Mouse (Mus musculus) CH12.LX (cell line): ENCODE data around the gene Kmo. TPM values are rescaled to one million over a fixed set of nuclear protein-coding genes. Genes with fewer than 3 reads are reported as not detected.

Experiments
- DNase-seq: peaks from one replicate; pipeline ENCODE4 v3.0.0-alpha.2; 2013; ENCODE audit errors: extremely low read depth
- H3K27ac ChIP-seq: 2 replicates; pipeline ENCODE4 v1.5.1; 2012; ENCODE audit warnings: low read depth, mild to moderate bottlenecking, control low read depth, moderate library complexity; ENCODE audit not compliant: insufficient read depth
- H3K27me3 ChIP-seq: replicated peaks from 2 replicates; pipeline ENCODE3; 2012; ENCODE audit warnings: inconsistent platforms
- H3K36me3 ChIP-seq, 2 experiments: replicated peaks in 1 of 2; 2 replicates each; pipeline versions ENCODE3 to v1.6.1; 2012; ENCODE audit warnings: inconsistent platforms in 1 of 2, low read length in 1 of 2, mild to moderate bottlenecking in 1 of 2, mixed read lengths in 1 of 2, moderate library complexity in 1 of 2; ENCODE audit not compliant: control insufficient read depth in 1 of 2, insufficient read depth in 1 of 2
- H3K4me1 ChIP-seq, 2 experiments: 2 replicates each; pipeline ENCODE4 v1.6.1; 2012; ENCODE audit warnings: inconsistent platforms in 1 of 2, moderate library complexity in 1 of 2; ENCODE audit not compliant: insufficient read depth in 2 of 2, control insufficient read depth in 1 of 2
- H3K4me2 ChIP-seq: 2 replicates; pipeline ENCODE4 v1.6.1; 2012; ENCODE audit warnings: low read depth, mild to moderate bottlenecking, control low read depth; ENCODE audit not compliant: poor library complexity, insufficient read depth, severe bottlenecking
- H3K4me3 ChIP-seq, 3 experiments: fragments of 150-350 bp in 1 of 3; sonication (generic) in 1 of 3; replicated peaks in 1 of 3; 2 replicates each; pipeline versions ENCODE3 to v1.5.1; 2011 to 2012; ENCODE audit warnings: low read depth in 2 of 3, low read length in 2 of 3, mild to moderate bottlenecking in 2 of 3, moderate library complexity in 2 of 3, control low read depth in 1 of 3, improper control_type of control experiment in 1 of 3, inconsistent platforms in 1 of 3, mixed read lengths in 1 of 3; ENCODE audit not compliant: poor library complexity in 1 of 3
- H3K79me2 ChIP-seq: replicated peaks from 2 replicates; pipeline ENCODE4 v1.6.1; 2012; ENCODE audit warnings: mild to moderate bottlenecking, moderate library complexity; ENCODE audit not compliant: control insufficient read depth, poor library complexity, insufficient read depth, severe bottlenecking; ENCODE audit errors: extremely low read depth
- H3K9ac ChIP-seq: 2 replicates; pipeline ENCODE4 v1.6.1; 2012; ENCODE audit warnings: low read depth, mild to moderate bottlenecking, control low read depth, moderate library complexity; ENCODE audit not compliant: insufficient read depth
- H3K9me3 ChIP-seq: replicated peaks from 2 replicates; pipeline ENCODE3; 2012; ENCODE audit warnings: low read length, inconsistent platforms, mixed read lengths
- BHLHE40 ChIP-seq: IDR thresholded peaks from 2 replicates; pipeline ENCODE4 v1.6.1; 2011; ENCODE audit warnings: mild to moderate bottlenecking, low read depth, low read length, improper control_type of control experiment
- CHD1 ChIP-seq: IDR thresholded peaks from 2 replicates; pipeline ENCODE4 v1.6.1; 2012; ENCODE audit warnings: low read depth, low read length, improper control_type of control experiment, inconsistent platforms
- CHD2 ChIP-seq: IDR thresholded peaks from 2 replicates; pipeline ENCODE4 v1.6.1; 2011; ENCODE audit warnings: low read length, improper control_type of control experiment
- ELF1 ChIP-seq: IDR thresholded peaks from 2 replicates; pipeline ENCODE4 v1.6.1; 2014; ENCODE audit warnings: low read depth, mild to moderate bottlenecking, inconsistent platforms, low read length, improper control_type of control experiment
- ETS1 ChIP-seq: conservative IDR thresholded peaks from 2 replicates; pipeline ENCODE4 v1.6.1; 2012; ENCODE audit warnings: low read depth, mild to moderate bottlenecking, inconsistent platforms, low read length, improper control_type of control experiment, moderate library complexity
- IRF4 ChIP-seq: IDR thresholded peaks from 2 replicates; pipeline ENCODE4 v1.6.1; 2014; ENCODE audit warnings: low read depth, mild to moderate bottlenecking, inconsistent platforms, low read length, improper control_type of control experiment
- JUND ChIP-seq: conservative IDR thresholded peaks from 2 replicates; pipeline ENCODE4 v1.6.1; 2011; ENCODE audit warnings: low read depth, low read length, improper control_type of control experiment
- KAT2A ChIP-seq: IDR thresholded peaks from 2 replicates; pipeline ENCODE4 v1.6.1; 2012; ENCODE audit warnings: low read length, improper control_type of control experiment, inconsistent platforms; ENCODE audit not compliant: insufficient replicate concordance
- MAZ ChIP-seq: IDR thresholded peaks from 2 replicates; pipeline ENCODE4 v1.6.1; 2012; ENCODE audit warnings: low read depth, mild to moderate bottlenecking, inconsistent platforms, low read length, improper control_type of control experiment, moderate library complexity
- MEF2A ChIP-seq: IDR thresholded peaks from 2 replicates; pipeline ENCODE4 v1.6.1; 2014; ENCODE audit warnings: low read depth, mild to moderate bottlenecking, inconsistent platforms, low read length, improper control_type of control experiment, borderline replicate concordance
- POLR2A ChIP-seq: IDR thresholded peaks from 2 replicates; pipeline ENCODE4 v1.6.1; 2011; ENCODE audit warnings: low read depth, mild to moderate bottlenecking, improper control_type of control experiment, low read length
- RAD21 ChIP-seq: IDR thresholded peaks from 2 replicates; pipeline ENCODE4 v1.6.1; 2011; ENCODE audit warnings: low read depth, mild to moderate bottlenecking, low read length, improper control_type of control experiment, moderate library complexity
- UBTF ChIP-seq: IDR thresholded peaks from 2 replicates; pipeline ENCODE4 v1.6.1; 2012; ENCODE audit warnings: low read depth, mild to moderate bottlenecking, inconsistent platforms, low read length, improper control_type of control experiment, moderate library complexity
- USF1 ChIP-seq: IDR thresholded peaks from 2 replicates; pipeline ENCODE4 v1.6.1; 2014; ENCODE audit warnings: low read depth, mild to moderate bottlenecking, inconsistent platforms, low read length, improper control_type of control experiment
- dilution Hi-C: fragments of 300-500 bp; cut with MboI; formaldehyde crosslinking; loops from 2 replicates; pipeline ENCODE4 v1.14.3; 2020; ENCODE audit warnings: low sequenced_read_pairs; ENCODE audit not compliant: extremely low pct_unique_long_range_greater_than_20kb, extremely low pct_ligation_motif_present
- in situ Hi-C: fragments of 300-500 bp; cut with MboI; formaldehyde crosslinking; loops from 3 replicates; pipeline ENCODE4 v1.14.3; 2019; ENCODE audit warnings: low sequenced_read_pairs, low pct_ligation_motif_present, low pct_unique_long_range_greater_than_20kb, mixed read lengths
- polyA plus RNA-seq: library from polyadenylated mRNA; unstranded; fragments of >175 nt; gene quantifications from 2 replicates; pipeline ENCODE4 v1.2.1, GENCODE M21; 2012; ENCODE audit warnings: low read depth; ENCODE audit not compliant: insufficient read length
- total RNA-seq, 2 experiments: library from RNA; depleted of rRNA; stranded (reverse); fragments of 300-350 nt in 1 of 2; fragments of >200 nt in 1 of 2; gene quantifications; 2 replicates each; pipeline ENCODE4 v1.2.3; 2012 to 2014

Kmo gene
- total and polyA plus RNA-seq, 3 experiments = 9.7 to 49.2 (median 42.5) TPM

- Histone ChIP-seq H3K79me2 (no peaks in the 10 kb centered on the region), H3K27me3 (no peaks in the 10 kb centered on the region), H3K4me2 (peak overlapping the region; percentile 65), H3K36me3 (no peaks in the 10 kb centered on the region), H3K9me3 (no peaks in the 10 kb centered on the region), H3K4me1 (peaks cover 5 to 27% of the 10 kb centered on the region in 2 experiments; a peak in 3 of 4 replicates), H3K27ac (no peak overlapping the region), H3K9ac (peak overlapping the region; percentile 13; the same call in 1 of the 2 replicates), H3K4me3 (peak overlapping the region in 2 of 3 experiments; percentile 48 to 55)
- TF ChIP-seq BHLHE40 (peak; percentile 51), ETS1 (0 out of 2 replicates have a peak, but pooled peaks have one; percentile 11), CHD2 (no peak), POLR2A (no peak), MEF2A (peak; percentile 87; the same call in 1 of the 2 replicates)
- in situ Hi-C loops (no loop called here), dilution Hi-C loops (no loop called here)
- DNase-seq = peak; percentile 28
These were observed 73.3 kb downstream of the Kmo start for GRCm38 (mm10) chr1:175693429-175693960.

- in situ Hi-C loops = no loop called here
- no peaks in the 10 kb centered on the region for H3K79me2 ChIP-seq
- no peak within 1 kb of the TSS for H3K9ac ChIP-seq
- peak within 1 kb of the TSS; percentile 55; the same call in 1 of the 2 replicates for H3K4me2 ChIP-seq
- no peak within 1 kb of the TSS for H3K27ac ChIP-seq
- H3K4me3 ChIP-seq = no peak within 1 kb of the TSS
- H3K4me1 ChIP-seq = peaks cover 5 to 16% of the 10 kb centered on the region in 2 experiments; a peak in 3 of 4 replicates
- H3K9me3 ChIP-seq = no peaks in the 10 kb centered on the region
- no peaks in the 10 kb centered on the region for H3K36me3 ChIP-seq
- TF ChIP-seq RAD21 (no peak), JUND (no peak), MEF2A (no peak), USF1 (no peak), KAT2A (no peak), IRF4 (no peak), MAZ (no peak), UBTF (no peak), ELF1 (no peak), CHD1 (no peak)
- dilution Hi-C loops = no loop called here
- no peak for DNase-seq
- H3K27me3 ChIP-seq = no peaks in the 10 kb centered on the region
These were observed 78.1 kb downstream of the Kmo start, which contains the start of gene Wdr64 for GRCm38 (mm10) chr1:175698293-175698692. Gene Wdr64 (plus strand): TSS chr1:175698593.
